16 mouse cellular contexts compared by ENCODE assay signal in the genomic region with DNA sequence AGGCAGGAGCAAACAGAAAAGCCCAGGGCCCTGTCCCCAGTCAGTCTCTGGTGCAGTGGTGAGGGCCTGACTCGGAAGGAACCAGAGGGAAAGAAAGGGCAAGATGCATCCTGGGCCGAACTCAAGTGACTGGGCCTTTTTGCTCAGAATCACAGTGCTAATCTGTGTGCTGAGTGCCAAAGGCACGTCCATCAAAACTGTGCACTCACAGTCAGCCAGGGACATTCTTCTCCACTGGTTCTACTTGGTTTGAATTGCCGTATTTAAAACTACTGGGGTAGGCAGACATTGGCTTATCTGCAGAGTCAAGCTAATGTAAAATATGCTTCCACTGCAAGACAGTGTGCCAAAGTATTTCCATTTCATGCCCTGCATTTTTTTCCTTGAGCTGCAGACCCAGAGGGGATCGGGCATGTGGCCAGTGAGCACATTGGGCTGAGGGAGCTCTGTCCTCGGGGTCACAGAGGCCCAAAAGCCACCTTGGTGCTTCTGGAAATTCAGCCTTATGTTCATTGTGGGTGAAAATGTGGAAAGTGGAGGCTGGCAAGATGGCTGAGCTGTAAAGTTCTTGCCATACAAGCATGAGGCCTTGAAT. TPM values are rescaled to one million over a fixed set of nuclear protein-coding genes. Genes with fewer than 3 reads are reported as not detected.
DNase-seq lines count a peak whose midpoint lies in the region; ATAC-seq lines count a peak whose summit lies in the region.
"Had no signal": no experiment of that assay in that cellular context is flagged by ENCODE, and none has a peak within 500 bp of the region (broad histone marks: within the 10 kb centered on the region; RNA-seq: fewer than 3 reads in every experiment).

No protein-coding gene starts in this region.

- H3K27ac ChIP-seq in heart, embryonic 12.5 days (ENCODE audit: poor library complexity, severe bottlenecking): peak overlapping the region; percentile 24
- no peak overlapping the region for H3K27ac ChIP-seq in heart, embryonic 11.5 days (ENCODE audit: low read depth, low read length)
- peak overlapping the region; percentile 48 for H3K27ac ChIP-seq in heart, embryonic 16.5 days (ENCODE audit: low read length)
- H3K27ac ChIP-seq: forebrain, embryonic 10.5 days; hindbrain, embryonic 15.5 days; limb, embryonic 13.5 days; midbrain, embryonic 13.5 days had no signal

- 53% methylated on average over 6 of the region's 6 CpGs for WGBS in heart, embryonic 12.5 days
- WGBS in heart, embryonic 11.5 days (ENCODE audit: insufficient replicate concordance): 67% methylated on average over 6 of the region's 6 CpGs
- WGBS in heart, embryonic 16.5 days: 33% methylated on average over 6 of the region's 6 CpGs

- no peaks in the 10 kb centered on the region for H3K36me3 ChIP-seq in heart, embryonic 12.5 days
- H3K36me3 ChIP-seq in heart, embryonic 11.5 days (ENCODE audit: control insufficient read depth, insufficient read depth, low read length): no peaks in the 10 kb centered on the region
- H3K36me3 ChIP-seq in heart, embryonic 16.5 days (ENCODE audit: control insufficient read depth, insufficient read depth): no peaks in the 10 kb centered on the region; the same call in none of the 2 replicates
- H3K36me3 ChIP-seq: hindbrain, embryonic 15.5 days; limb, embryonic 13.5 days; midbrain, embryonic 13.5 days had no signal

- intact Hi-C loops in left cerebral cortex, postnatal 25 days (cut with DNase I): no loop called here

- H3K4me3 ChIP-seq in heart, embryonic 12.5 days: no peak overlapping the region
- no peak overlapping the region for H3K4me3 ChIP-seq in heart, embryonic 11.5 days (ENCODE audit: low read depth, low read length)
- H3K4me3 ChIP-seq in heart, embryonic 16.5 days (ENCODE audit: low read length): no peak overlapping the region
- H3K4me3 ChIP-seq: forebrain, embryonic 10.5 days; hindbrain, embryonic 15.5 days; limb, embryonic 13.5 days; midbrain, embryonic 13.5 days had no signal

- peaks cover 73% of the 10 kb centered on the region for H3K4me1 ChIP-seq in heart, embryonic 12.5 days (replicated peaks)
- peaks cover 37% of the 10 kb centered on the region for H3K4me1 ChIP-seq in heart, embryonic 11.5 days (ENCODE audit: control insufficient read depth, insufficient read depth, low read length)
- H3K4me1 ChIP-seq in heart, embryonic 16.5 days (ENCODE audit: control insufficient read depth, insufficient read depth, low read length): peaks cover 71% of the 10 kb centered on the region
- H3K4me1 ChIP-seq: midbrain, embryonic 13.5 days had no signal

- no peak overlapping the region for H3K4me2 ChIP-seq in heart, embryonic 12.5 days
- H3K4me2 ChIP-seq in heart, embryonic 11.5 days: no peak overlapping the region
- H3K4me2 ChIP-seq in heart, embryonic 16.5 days (ENCODE audit: low read depth, low read length): no peak overlapping the region
- H3K4me2 ChIP-seq: hindbrain, embryonic 15.5 days; limb, embryonic 13.5 days; midbrain, embryonic 13.5 days had no signal

- H3K27me3 ChIP-seq in heart, embryonic 12.5 days (replicated peaks): no peaks in the 10 kb centered on the region
- H3K27me3 ChIP-seq in heart, embryonic 11.5 days (ENCODE audit: control insufficient read depth, insufficient read depth, low read length): no peaks in the 10 kb centered on the region
- no peaks in the 10 kb centered on the region for H3K27me3 ChIP-seq in heart, embryonic 16.5 days (ENCODE audit: control insufficient read depth, insufficient read depth, low read length)
- H3K27me3 ChIP-seq: hindbrain, embryonic 15.5 days; limb, embryonic 13.5 days; midbrain, embryonic 13.5 days had no signal

- H3K9me3 ChIP-seq in heart, embryonic 12.5 days (replicated peaks): no peaks in the 10 kb centered on the region
- no peaks in the 10 kb centered on the region for H3K9me3 ChIP-seq in heart, embryonic 11.5 days (replicated peaks; ENCODE audit: control insufficient read depth, low read length)
- no peaks in the 10 kb centered on the region for H3K9me3 ChIP-seq in heart, embryonic 16.5 days (replicated peaks; ENCODE audit: control insufficient read depth, low read length)
- H3K9me3 ChIP-seq: forebrain, embryonic 10.5 days; hindbrain, embryonic 15.5 days; limb, embryonic 13.5 days; midbrain, embryonic 13.5 days had no signal

- no peak overlapping the region for H3K9ac ChIP-seq in heart, embryonic 12.5 days
- H3K9ac ChIP-seq in heart, embryonic 11.5 days (ENCODE audit: low read depth, low read length): no peak overlapping the region
- H3K9ac ChIP-seq in heart, embryonic 16.5 days (ENCODE audit: low read length): peak overlapping the region; percentile 56; the same call in 1 of the 2 replicates
- H3K9ac ChIP-seq: hindbrain, embryonic 15.5 days; limb, embryonic 13.5 days; midbrain, embryonic 13.5 days had no signal

- ATAC-seq in heart, embryonic 12.5 days (ENCODE audit: insufficient number of reproducible peaks, low FRiP score): no peak
- ATAC-seq in heart, embryonic 11.5 days (replicated peaks; ENCODE audit: insufficient number of reproducible peaks, low FRiP score, low TSS enrichment): no peak
- 0 out of 2 replicates have a peak, but pooled peaks have one; percentile 53 for ATAC-seq in heart, embryonic 16.5 days (replicated peaks; ENCODE audit: extremely low read depth, insufficient read depth, low FRiP score)
- ATAC-seq: midbrain, embryonic 13.5 days had no signal

- peak; percentile 60 for DNase-seq in adipocyte (ENCODE audit: low spot score)
- peak; percentile 83 for DNase-seq in kidney, postnatal 14 days
- DNase-seq in urinary bladder, postnatal 25 days (ENCODE audit: low spot score): no peak
- no peak for DNase-seq in left cerebral cortex, postnatal 25 days (ENCODE audit: low spot score in 2 of 2)
- DNase-seq: adrenal gland, adult 2 months; embryo, embryonic 11 days; layer of hippocampus, adult 9-11 months; lung, postnatal 14 days; thymus, postnatal 25 days had no signal

RNA-seq across cellular contexts. Expression of a gene that starts 12.3 kb away (rescaled TPM):
- 240 and 249 TPM in 2 replicates for polyA plus RNA-seq in heart, embryonic 12.5 days (2016; fragmentation: Nextera tagmentation; extraction: Ambion mirVana)
- polyA plus RNA-seq in heart, embryonic 11.5 days (2014; fragmentation: Nextera tagmentation; extraction: Ambion mirVana): 150 and 187 TPM in 2 replicates
- 213 and 274 TPM in 2 replicates for polyA plus RNA-seq in heart, embryonic 16.5 days (2015; fragmentation: Nextera tagmentation; extraction: Ambion mirVana)
- total RNA-seq in left cerebral cortex, postnatal 25 days (2021): 10 to 100 TPM; 55.5 to 63.1 TPM

RNA-seq across cellular contexts. Expression of a gene that starts 12.3 kb away (rescaled TPM):
- polyA plus RNA-seq in heart, embryonic 12.5 days (2016; fragmentation: Nextera tagmentation; extraction: Ambion mirVana): 117 and 129 TPM in 2 replicates
- 40.6 and 51.0 TPM in 2 replicates for polyA plus RNA-seq in heart, embryonic 11.5 days (2014; fragmentation: Nextera tagmentation; extraction: Ambion mirVana)
- 80.1 and 105 TPM in 2 replicates for polyA plus RNA-seq in heart, embryonic 16.5 days (2015; fragmentation: Nextera tagmentation; extraction: Ambion mirVana)
- 10 to 100 TPM; 47.5 to 52.4 TPM for total RNA-seq in left cerebral cortex, postnatal 25 days (2021)

Comparison
In these comparisons a context has a peak if more than half of its experiments do, and no peak if none do; other contexts are left out.
1. DNase-seq: peak in adipocyte (single experiment) and kidney, postnatal 14 days (single experiment); none in urinary bladder, postnatal 25 days (single experiment) and left cerebral cortex, postnatal 25 days (0 of 2).